Mouse (Mus musculus) gastrocnemius, adult 8-10 months (tissue): ENCODE measurements around the gene St6gal1. TPM values are rescaled to one million over a fixed set of nuclear protein-coding genes. Genes with fewer than 3 reads are reported as not detected.
"Not testable (repeated sequence)": the region's sequence is repeated elsewhere in the genome, so short reads cannot be mapped to it uniquely, and the experiment has no call there.

Source experiments
- DNase-seq, 2 experiments: peaks; one replicate each; pipeline ENCODE4 v3.0.0; 2022; ENCODE audit warnings: low spot score in 2 of 2
- total RNA-seq, 4 experiments: library from RNA; stranded (reverse); gene quantifications; 2 replicates each; pipeline ENCODE4 v1.2.4; 2022

St6gal1 gene
- 1 to 10 TPM; 1.6 to 4.1 (median 3.4) TPM for total RNA-seq

DNA sequence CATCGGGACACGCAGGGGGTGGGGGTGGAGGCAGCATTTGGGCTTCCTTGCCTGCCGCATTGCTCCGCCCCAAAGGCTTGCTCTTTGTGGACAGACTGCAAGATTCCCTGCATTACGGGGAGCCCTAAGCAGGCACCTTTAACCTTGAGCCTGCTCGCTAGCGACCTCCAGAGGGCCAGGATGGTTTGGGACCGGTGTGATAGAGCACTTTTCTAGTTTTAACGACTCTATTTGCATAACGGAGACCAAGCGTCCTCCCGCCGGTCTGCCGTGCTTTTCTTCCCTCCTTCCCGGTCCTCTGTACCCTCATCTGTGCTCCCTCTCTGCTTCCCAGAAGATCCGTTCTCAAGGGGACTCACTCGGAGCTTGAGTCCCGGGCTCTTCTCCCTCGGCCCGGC is at the start of gene St6gal1:
Gene St6gal1 (plus strand): TSS at position 70 of the 398 bp plus-strand sequence.
- peak; percentile 54 to 66 for DNase-seq

DNA sequence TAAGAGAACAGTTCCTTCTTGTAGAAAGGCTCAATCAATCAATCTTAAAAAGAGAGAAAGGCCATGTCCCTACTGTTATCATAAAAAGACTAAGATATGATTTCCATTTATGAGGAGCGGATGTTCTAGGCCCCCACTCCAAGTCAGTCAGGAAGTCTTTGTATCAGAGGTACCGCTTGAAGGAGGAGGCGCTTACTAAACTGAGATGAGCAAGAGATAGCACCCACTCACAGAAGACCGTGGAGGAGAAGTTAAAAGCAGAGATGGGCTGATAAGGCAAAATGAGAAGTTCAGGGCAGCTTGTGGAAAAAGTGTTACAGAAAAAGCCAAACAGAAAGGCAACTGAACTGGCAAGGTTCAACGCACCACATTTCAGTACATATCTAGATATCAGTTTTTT is 49.7 kb upstream of the St6gal1 start:
- no peak for DNase-seq

- no peak for DNase-seq
Observed at GRCm38 (mm10) chr16:23175956-23176355, 48.6 kb upstream of the St6gal1 start.

GRCm38 (mm10) chr16:23177856-23178255 is 46.7 kb upstream of the St6gal1 start:
- no peak for DNase-seq

GRCm38 (mm10) chr16:23178796-23179195 is 45.7 kb upstream of the St6gal1 start:
- no peak for DNase-seq

- DNase-seq, result not testable (repeated sequence)
Observed at GRCm38 (mm10) chr16:23179436-23179835, 45.1 kb upstream of the St6gal1 start.

DNA sequence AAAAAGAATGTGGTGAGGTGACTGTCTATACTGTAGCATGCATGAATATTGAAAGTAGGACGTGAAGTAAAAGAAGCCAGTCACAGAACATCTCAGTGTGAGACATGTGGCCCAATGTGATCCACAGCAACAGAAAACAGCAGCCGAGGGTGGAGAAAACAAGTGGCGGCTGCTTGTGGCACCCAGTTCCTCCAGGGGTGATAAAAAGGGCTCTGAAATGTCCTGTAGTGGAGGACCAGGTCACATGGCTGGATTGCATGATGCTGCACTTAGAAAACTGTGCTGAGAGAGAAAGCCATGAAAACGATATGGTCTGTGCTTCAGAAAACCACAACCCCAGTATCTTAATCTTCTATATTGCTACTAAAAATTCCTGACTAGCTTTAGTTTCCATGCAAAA is 43.5 kb upstream of the St6gal1 start:
- DNase-seq, result no peak

DNA sequence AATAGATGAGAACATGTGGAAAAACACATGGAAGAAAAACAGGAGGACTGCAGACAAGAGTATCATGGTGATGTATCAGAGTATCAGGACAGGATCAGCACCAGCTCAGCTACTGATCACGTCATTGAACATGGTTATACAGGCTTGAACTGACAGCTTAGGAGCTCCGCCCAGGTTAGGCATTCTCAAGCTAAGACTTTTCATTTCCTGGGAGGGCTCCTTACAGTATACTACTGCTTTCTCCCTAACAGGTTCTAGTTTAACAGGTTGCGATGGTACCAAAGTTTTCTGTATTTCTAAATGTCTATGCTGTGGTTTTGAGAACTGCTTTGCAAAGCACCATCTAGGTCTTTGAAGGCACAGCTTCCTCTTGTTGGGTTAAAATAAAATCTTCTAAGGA is 43.1 kb upstream of the St6gal1 start:
- no peak for DNase-seq

DNA sequence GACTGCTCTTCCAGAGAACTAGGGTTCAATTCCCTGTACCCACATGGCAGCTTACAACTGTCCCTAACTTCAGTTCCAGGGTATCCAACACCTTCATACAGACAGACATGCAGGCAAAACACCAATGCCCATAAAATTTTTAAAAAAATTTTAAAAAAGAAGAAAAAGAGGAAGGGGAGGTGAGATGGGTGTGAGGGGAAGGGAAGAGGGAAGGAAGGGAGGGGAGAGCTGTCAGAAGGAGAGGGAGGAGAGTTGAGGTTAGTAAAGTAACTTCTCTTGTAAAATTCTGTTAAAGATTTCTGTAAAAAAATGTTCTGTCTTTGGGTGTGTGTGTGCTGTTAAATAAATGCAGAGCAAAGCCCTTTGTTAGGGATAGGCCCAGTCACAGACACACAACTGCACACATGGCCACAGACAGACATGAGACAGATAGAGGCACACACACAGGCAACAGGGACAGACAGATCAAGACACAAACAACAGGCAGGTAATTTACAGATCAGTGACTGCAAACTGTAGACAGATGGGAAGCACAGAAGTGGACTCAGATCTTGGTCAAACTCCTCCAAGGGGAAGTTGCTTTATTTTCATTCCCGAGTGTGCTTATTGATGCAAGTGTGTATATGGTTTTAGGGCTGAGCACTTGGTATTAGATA is 42.5 kb upstream of the St6gal1 start:
- DNase-seq, result no peak

GRCm38 (mm10) chr16:23185824-23186223 is 38.7 kb upstream of the St6gal1 start:
- no peak for DNase-seq

DNA sequence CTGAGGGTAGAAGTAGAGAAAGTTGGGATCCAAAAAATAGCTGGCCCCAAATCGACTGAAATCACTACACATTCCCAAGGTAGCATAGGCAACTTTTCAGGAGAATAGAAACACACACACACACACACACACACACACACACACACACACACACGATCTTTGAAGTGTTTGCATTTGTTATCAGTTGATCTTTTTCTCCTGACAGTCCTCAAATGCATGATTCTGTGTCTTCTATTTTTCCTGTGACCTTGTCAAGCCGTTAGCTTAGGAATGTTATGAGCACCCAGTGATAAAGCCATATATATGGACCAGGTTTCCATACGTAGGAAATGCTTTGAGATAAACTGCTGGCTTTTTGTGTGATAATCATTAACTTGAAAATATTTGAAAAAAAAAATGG is 38.1 kb upstream of the St6gal1 start:
- no peak for DNase-seq

GRCm38 (mm10) chr16:23187983-23188382 is 36.6 kb upstream of the St6gal1 start:
- DNase-seq, result no peak

DNA sequence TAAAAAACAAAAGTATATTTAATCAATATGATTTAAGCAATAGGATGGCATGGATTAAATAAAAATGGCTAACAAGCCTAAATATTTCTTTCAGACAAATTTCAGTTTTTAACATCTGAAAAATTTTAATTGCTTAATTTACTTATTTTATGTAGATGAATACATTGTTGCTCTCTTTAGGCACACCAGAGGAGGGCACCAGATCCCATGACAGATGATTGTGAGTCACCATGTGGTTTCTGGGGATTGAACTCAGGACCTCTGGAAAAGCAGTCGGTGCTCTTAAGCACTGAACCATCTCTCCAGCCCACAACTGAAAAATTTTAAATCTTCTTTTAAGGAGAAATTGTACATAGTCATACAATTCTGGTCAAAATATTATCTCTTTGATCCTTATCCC is 34.9 kb upstream of the St6gal1 start:
- DNase-seq, result no peak

DNA sequence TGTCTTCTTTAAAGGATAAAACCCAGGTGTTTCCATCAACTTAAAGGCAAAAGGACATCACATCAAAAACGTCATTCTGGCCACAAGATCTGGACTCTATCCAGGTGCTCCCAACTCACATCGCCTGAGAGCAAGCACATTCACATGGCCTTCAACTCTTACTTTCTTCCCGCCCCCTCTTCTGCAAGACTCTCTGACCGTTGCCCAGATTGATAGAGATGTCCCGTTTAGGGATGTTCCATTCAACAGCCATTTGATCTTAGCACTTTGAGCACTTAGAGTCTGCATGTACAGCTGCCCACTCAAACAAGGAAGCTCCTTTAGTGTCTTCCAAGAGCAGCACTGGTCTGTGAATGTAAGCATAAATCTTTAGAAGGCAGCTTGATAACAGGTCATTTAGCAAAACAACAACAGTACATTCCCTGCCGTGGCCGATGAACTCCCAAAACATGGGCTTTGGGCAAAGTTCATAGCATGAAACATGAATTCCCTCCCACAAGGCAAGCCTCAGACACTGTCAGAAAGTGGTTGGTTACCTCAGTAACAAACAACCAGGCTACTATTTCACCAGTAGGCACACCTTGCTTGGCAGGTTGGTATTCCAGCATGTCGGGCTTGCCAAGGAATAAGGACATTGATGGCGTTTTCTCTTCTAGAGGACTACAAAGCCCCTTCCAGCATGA is 32.8 kb upstream of the St6gal1 start:
- no peak for DNase-seq

- DNase-seq, result no peak
Observed at GRCm38 (mm10) chr16:23195618-23196017, 28.9 kb upstream of the St6gal1 start.

DNA sequence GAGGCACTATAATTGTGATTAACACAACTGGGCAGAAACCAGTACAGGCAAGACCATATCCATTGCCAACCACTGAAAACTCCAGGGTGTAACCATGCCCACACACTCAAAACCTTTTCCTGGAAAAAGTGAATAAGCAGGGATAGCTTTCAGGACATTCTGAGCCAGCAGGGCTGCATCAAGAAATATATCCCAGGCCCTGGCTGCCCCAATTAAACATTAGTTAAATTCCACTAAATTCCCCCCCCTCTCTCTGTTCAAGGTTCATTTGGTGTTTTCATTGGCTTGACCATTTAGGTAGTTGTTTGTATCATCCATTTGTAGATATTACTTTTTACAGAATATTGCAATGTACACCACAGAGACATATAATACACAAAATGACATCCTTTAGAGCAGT is 28.2 kb upstream of the St6gal1 start:
- DNase-seq, result no peak

GRCm38 (mm10) chr16:23196791-23197190 is 27.7 kb upstream of the St6gal1 start:
- DNase-seq, result no peak

- DNase-seq, result no peak
Observed at GRCm38 (mm10) chr16:23201498-23201897, 23.0 kb upstream of the St6gal1 start.

GRCm38 (mm10) chr16:23214314-23214713 is 10.2 kb upstream of the St6gal1 start:
- DNase-seq, result no peak

DNA sequence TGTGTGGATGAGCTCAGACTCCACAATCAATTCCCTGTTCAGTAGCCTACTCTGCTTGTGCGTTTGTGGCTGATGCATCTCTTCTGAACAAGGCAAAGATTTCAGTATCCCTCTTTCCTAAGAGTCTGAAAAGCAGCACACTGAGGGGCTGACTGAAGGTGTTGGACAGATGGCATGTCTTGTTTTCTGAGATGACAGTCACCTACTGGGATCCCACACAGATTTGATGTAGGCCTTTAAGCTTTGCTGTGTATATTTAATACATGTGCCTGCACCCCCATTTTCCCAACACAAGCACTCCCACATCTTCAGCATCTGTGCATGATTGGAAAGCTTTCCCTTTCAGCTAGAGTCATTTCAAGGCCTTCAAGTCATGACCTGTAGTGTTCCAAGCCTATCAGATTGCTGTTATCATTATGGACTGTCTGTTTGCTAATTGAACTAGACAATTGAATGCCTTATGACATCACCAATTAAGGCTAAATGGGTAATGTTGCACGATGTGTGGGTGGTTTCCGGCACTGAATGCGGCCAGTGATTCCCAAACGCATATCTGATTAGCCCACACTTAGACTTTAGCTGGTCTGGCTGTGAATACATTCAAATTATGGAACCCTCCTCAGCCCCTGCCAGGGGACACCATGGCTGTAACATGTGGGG is 9.2 kb upstream of the St6gal1 start:
- DNase-seq, result no peak

- DNase-seq, result no peak
Observed at GRCm38 (mm10) chr16:23216366-23216765, 8.2 kb upstream of the St6gal1 start.

GRCm38 (mm10) chr16:23218313-23218712 is 6.2 kb upstream of the St6gal1 start:
- DNase-seq, result no peak
